Mouse (Mus musculus) lung, embryonic 14.5 days (tissue): Measurements from ENCODE around the gene Mturn. TPM values are rescaled to one million over a fixed set of nuclear protein-coding genes. Genes with fewer than 3 reads are reported as not detected.

Experiments used
- ATAC-seq: fragments of 200-750 bp; cut with Nextera tagmentation; 2 replicates; pipeline ENCODE4 v1.8.0; 2017; ENCODE audit warnings: mild to moderate bottlenecking, moderate TSS enrichment, moderate library complexity; ENCODE audit not compliant: insufficient read depth
- DNase-seq: peaks from one replicate; pipeline ENCODE4 v3.0.0-alpha.2; 2015
- H3K27ac ChIP-seq: fragments of 300-500 bp; sonication (generic); 2 replicates; pipeline ENCODE4 v1.5.1; 2014; ENCODE audit warnings: low read depth, mild to moderate bottlenecking, moderate library complexity
- H3K27me3 ChIP-seq: fragments of 300-500 bp; sonication (generic); 2 replicates; pipeline ENCODE4 v1.6.1; 2014; ENCODE audit warnings: low read length, control low read depth; ENCODE audit not compliant: insufficient read depth
- H3K36me3 ChIP-seq: fragments of 300-500 bp; sonication (generic); 2 replicates; pipeline ENCODE4 v1.6.1; 2014; ENCODE audit warnings: control low read depth; ENCODE audit not compliant: insufficient read depth
- H3K4me1 ChIP-seq: fragments of 300-500 bp; sonication (generic); 2 replicates; pipeline ENCODE4 v1.6.1; 2014; ENCODE audit warnings: antibody characterized with exemption, control low read depth; ENCODE audit not compliant: insufficient read depth
- H3K4me2 ChIP-seq: fragments of 300-500 bp; sonication (generic); 2 replicates; pipeline ENCODE4 v1.6.1; 2014; ENCODE audit warnings: mild to moderate bottlenecking
- H3K4me3 ChIP-seq: fragments of 300-500 bp; sonication (generic); 2 replicates; pipeline ENCODE4 v1.5.1; 2014; ENCODE audit warnings: low read depth, low read length
- H3K9ac ChIP-seq: fragments of 300-500 bp; sonication (generic); 2 replicates; pipeline ENCODE4 v1.6.1; 2014
- H3K9me3 ChIP-seq: fragments of 300-500 bp; sonication (generic); 2 replicates; pipeline ENCODE4 v1.6.1; 2016; ENCODE audit warnings: low read depth, low read length, control low read depth
- CTCF ChIP-seq: IDR thresholded peaks from 2 replicates; pipeline ENCODE4 v1.5.1; 2016; ENCODE audit warnings: antibody characterized with exemption, low read depth
- WGBS: fragments of 180-500 bp; shearing (Covaris S2); extraction: QIAGEN DNeasy Blood & Tissue Kit; methylation state at CpG from one replicate; pipeline ENCODE4 v1.1.7; 2014; 5-methylcytosine and 5-hydroxymethylcytosine counted together
- polyA plus RNA-seq: library from polyadenylated mRNA; unstranded; fragments of >200 nt; fragmentation: Nextera tagmentation; extraction: Ambion mirVana; gene quantifications from 2 replicates; pipeline ENCODE4 v1.2.1, GENCODE M21; 2014

The Mturn gene
- polyA plus RNA-seq, 1 experiment from 2014 or later, result 3.1 TPM

DNA sequence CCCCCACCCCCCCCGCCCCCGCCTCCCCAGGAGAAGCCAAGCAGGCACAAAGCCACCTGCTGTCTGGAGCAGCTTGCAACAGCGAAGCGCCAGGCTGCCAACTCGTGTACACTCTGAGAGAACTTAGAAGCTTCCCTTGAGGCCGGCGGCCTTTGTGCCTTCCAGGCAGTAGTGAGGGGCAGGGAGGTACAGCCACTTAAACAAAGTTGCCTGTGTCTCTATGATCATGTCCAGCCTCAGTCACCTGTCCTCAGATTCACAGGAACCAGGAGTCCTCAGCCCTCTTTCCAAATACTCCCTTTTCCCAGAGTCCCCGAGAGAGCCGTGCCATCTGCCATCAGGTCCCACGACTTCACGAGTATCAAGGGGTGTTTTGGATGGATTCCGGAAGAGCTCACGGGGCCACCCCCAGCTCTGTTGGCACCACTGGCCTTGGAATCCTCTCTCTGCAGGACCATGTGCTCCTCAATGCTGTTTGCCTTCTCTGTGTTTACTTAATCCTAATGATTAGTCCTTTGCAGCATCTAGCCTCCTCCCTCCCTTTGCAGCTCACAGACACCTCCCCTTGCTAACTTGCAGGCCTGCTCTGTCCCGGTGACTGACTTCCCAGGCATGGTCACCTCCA, 38.4 kb downstream of the Mturn start:
- TF ChIP-seq CTCF, result no peak
- H3K9ac ChIP-seq, result no peak overlapping the region
- 22% methylated on average over 12 of the region's 14 CpGs for WGBS
- ATAC-seq, result no peak
- H3K27me3 ChIP-seq, result no peaks in the 10 kb centered on the region
- no peak overlapping the region for H3K4me2 ChIP-seq
- H3K36me3 ChIP-seq, result no peaks in the 10 kb centered on the region
- peak; percentile 13 for DNase-seq
- H3K4me3 ChIP-seq, result no peak overlapping the region
- no peaks in the 10 kb centered on the region for H3K4me1 ChIP-seq
- H3K27ac ChIP-seq, result no peak overlapping the region
- no peaks in the 10 kb centered on the region for H3K9me3 ChIP-seq

- no peaks in the 10 kb centered on the region for H3K27me3 ChIP-seq
- H3K9ac ChIP-seq, result no peak overlapping the region
- no peaks in the 10 kb centered on the region for H3K4me1 ChIP-seq
- no peak overlapping the region for H3K4me2 ChIP-seq
- no peak overlapping the region for H3K4me3 ChIP-seq
- TF ChIP-seq CTCF, result no peak
- H3K36me3 ChIP-seq, result no peaks in the 10 kb centered on the region
- DNase-seq (peak; percentile 72), ATAC-seq (no peak)
- H3K27ac ChIP-seq, result no peak overlapping the region
- 75% methylated on average over 9 of the region's 9 CpGs for WGBS
- no peaks in the 10 kb centered on the region for H3K9me3 ChIP-seq
Measured at GRCm38 (mm10) chr6:54720512-54721251, 39.3 kb downstream of the Mturn start.

GRCm38 (mm10) chr6:54721252-54721635, 39.8 kb downstream of the Mturn start:
- H3K4me1 ChIP-seq, result no peaks in the 10 kb centered on the region
- H3K36me3 ChIP-seq, result no peaks in the 10 kb centered on the region
- no peak overlapping the region for H3K4me3 ChIP-seq
- no peak for ATAC-seq
- 92% methylated on average over 4 of the region's 4 CpGs for WGBS
- H3K27me3 ChIP-seq, result no peaks in the 10 kb centered on the region
- H3K9me3 ChIP-seq, result no peaks in the 10 kb centered on the region
- H3K4me2 ChIP-seq, result no peak overlapping the region
- H3K9ac ChIP-seq, result no peak overlapping the region
- DNase-seq, result no peak
- no peak overlapping the region for H3K27ac ChIP-seq
- TF ChIP-seq CTCF, result no peak

DNA sequence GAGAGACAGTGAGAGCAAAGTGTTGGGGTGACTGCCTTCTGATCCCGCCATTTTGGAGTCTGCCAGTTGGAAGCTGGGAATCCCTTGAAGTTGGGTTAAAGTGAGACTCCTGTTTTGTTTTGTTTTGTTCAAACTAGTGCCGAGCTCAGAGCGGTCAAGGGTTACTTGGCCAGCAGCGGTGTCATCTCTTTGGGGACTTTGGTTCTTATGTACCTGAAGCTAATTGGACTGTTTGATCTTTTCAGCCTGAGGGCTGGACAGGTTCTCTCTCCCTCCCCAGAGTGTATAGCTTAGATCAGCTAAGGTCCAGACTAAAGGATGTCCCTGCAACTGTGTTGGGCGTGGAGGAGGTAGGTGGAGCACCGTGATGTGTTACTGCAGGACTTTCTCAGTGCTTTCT, 44.9 kb downstream of the Mturn start:
- Histone ChIP-seq H3K4me1 (no peaks in the 10 kb centered on the region), H3K9me3 (no peaks in the 10 kb centered on the region), H3K36me3 (no peaks in the 10 kb centered on the region), H3K4me2 (no peak overlapping the region), H3K27ac (no peak overlapping the region), H3K4me3 (no peak overlapping the region), H3K27me3 (no peaks in the 10 kb centered on the region), H3K9ac (no peak overlapping the region)
- no peak for ATAC-seq
- DNase-seq, result no peak
- whole genome bisulfite sequencing, result 85% methylated on average over 6 of the region's 6 CpGs
- TF ChIP-seq CTCF, result no peak

GRCm38 (mm10) chr6:54726796-54727195, 45.4 kb downstream of the Mturn start:
- ATAC-seq (no peak), DNase-seq (no peak)
- Histone ChIP-seq H3K4me1 (no peaks in the 10 kb centered on the region), H3K4me3 (no peak overlapping the region), H3K27ac (no peak overlapping the region), H3K27me3 (no peaks in the 10 kb centered on the region), H3K9me3 (no peaks in the 10 kb centered on the region), H3K4me2 (no peak overlapping the region), H3K36me3 (no peaks in the 10 kb centered on the region), H3K9ac (no peak overlapping the region)
- TF ChIP-seq CTCF, result no peak
- 73% methylated on average over 6 of the region's 6 CpGs for WGBS

DNA sequence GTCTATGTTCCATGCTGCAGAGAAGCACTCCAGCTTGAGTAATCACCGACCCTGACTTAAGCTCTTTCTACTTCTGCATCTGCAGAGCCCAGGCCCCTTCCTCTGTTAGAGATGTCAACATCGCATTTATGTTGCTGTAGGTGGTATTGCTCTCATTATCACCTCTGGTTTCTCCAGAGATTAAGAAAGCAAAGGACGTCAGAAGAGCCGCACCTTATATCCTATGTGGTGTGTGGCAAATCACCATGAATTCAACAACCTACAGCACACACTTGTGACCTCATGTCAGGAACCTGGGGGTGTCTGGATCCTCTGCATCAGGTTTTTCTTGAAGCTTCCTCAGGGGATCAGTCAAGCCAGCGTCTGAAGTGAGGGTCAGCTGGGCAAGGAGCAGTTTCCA, 46.0 kb downstream of the Mturn start:
- no peaks in the 10 kb centered on the region for H3K36me3 ChIP-seq
- no peaks in the 10 kb centered on the region for H3K27me3 ChIP-seq
- no peak for DNase-seq
- H3K4me1 ChIP-seq, result no peaks in the 10 kb centered on the region
- no peak for TF ChIP-seq CTCF
- WGBS, result 76% methylated on average over 5 of the region's 5 CpGs
- H3K4me3 ChIP-seq, result no peak overlapping the region
- no peak overlapping the region for H3K4me2 ChIP-seq
- H3K9me3 ChIP-seq, result no peaks in the 10 kb centered on the region
- H3K9ac ChIP-seq, result no peak overlapping the region
- no peak overlapping the region for H3K27ac ChIP-seq
- no peak for ATAC-seq

DNA sequence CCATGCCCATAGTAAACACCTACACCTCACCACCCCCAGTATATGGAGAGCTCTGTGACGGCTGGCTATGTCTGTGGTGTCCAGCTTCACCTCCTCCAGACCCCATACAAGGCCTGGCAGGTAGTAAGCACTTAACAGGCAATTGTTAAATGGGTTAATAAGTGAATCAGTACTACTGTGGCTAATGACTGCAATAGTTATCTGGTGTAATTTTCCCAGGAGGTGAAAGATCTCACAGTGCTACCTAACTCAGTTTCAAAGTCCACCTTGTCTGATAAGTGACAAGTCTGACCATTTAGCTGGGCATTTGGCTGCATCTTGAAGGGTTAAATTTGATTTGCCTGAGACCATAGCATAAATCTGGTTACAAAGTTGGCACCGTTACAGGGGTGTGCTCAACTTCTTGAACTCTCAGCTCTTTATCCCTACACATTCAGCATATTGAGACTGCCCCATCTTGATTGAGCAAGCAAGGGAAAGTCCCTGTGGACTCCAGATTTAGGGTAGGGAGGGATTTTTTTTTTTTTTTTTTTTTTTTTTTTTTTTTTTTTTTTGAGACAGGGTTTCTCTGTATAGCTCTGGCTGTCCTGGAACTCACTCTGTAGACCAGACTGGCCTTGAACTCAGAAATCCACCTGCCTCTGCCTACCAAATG, 48.2 kb downstream of the Mturn start:
- H3K27me3 ChIP-seq, result no peaks in the 10 kb centered on the region
- H3K9me3 ChIP-seq, result no peaks in the 10 kb centered on the region
- H3K4me1 ChIP-seq, result no peaks in the 10 kb centered on the region
- no peaks in the 10 kb centered on the region for H3K36me3 ChIP-seq
- no peak for TF ChIP-seq CTCF
- no peak overlapping the region for H3K9ac ChIP-seq
- no peak overlapping the region for H3K4me3 ChIP-seq
- no peak overlapping the region for H3K4me2 ChIP-seq
- DNase-seq (no peak), ATAC-seq (no peak)
- 77% methylated on average over 2 of the region's 2 CpGs for WGBS
- no peak overlapping the region for H3K27ac ChIP-seq
